Mouse (Mus musculus) heart, adult 2 months (tissue): ENCODE data around the gene Ctsh.

Experiments used
- CTCF ChIP-seq: fragments of 200-600 bp; IDR thresholded peaks from 2 replicates; pipeline ENCODE4 v1.8.1; 2022; ENCODE audit warnings: antibody characterized with exemption, mild to moderate bottlenecking, moderate library complexity
- EP300 ChIP-seq: fragments of 200-500 bp; IDR thresholded peaks from 2 replicates; pipeline ENCODE4 v1.6.1; 2011; ENCODE audit warnings: low read depth, low read length, control low read depth; ENCODE audit not compliant: insufficient read depth
- POLR2A ChIP-seq: fragments of 200-500 bp; IDR thresholded peaks from 2 replicates; pipeline ENCODE4 v1.6.1; 2011; ENCODE audit warnings: mild to moderate bottlenecking, low read depth, low read length, control low read depth; ENCODE audit not compliant: insufficient read depth

GRCm38 (mm10) chr9:90124873-90125245, 70.9 kb downstream of the Ctsh start:
- no peak for TF ChIP-seq EP300
- TF ChIP-seq POLR2A, result no peak
- TF ChIP-seq CTCF, result no peak
